23 mouse cellular contexts compared by ENCODE assay signal in genomic region chr6:5750079-5750711, GRCm38 (mm10). TPM values are rescaled to one million over a fixed set of nuclear protein-coding genes. Genes with fewer than 3 reads are reported as not detected.
DNase-seq lines count a peak whose midpoint lies in the region; ATAC-seq and TF ChIP-seq lines count a peak whose summit lies in the region.
"Had no signal": no experiment of that assay in that cellular context is flagged by ENCODE, and none has a peak within 500 bp of the region (broad histone marks: within the 10 kb centered on the region; RNA-seq: fewer than 3 reads in every experiment).

No protein-coding gene starts in this region.

- no peak overlapping the region for H3K4me2 ChIP-seq in heart, embryonic 12.5 days
- H3K4me2 ChIP-seq in kidney, embryonic 15.5 days = no peak overlapping the region
- no peak overlapping the region for H3K4me2 ChIP-seq in embryonic facial prominence, embryonic 15.5 days (replicated peaks)
- H3K4me2 ChIP-seq in myocyte (ENCODE audit: low read depth) = peak overlapping the region; percentile 59
- no peak overlapping the region for H3K4me2 ChIP-seq in forebrain, embryonic 15.5 days (replicated peaks)
- H3K4me2 ChIP-seq: midbrain, embryonic 15.5 days had no signal

- no peaks in the 10 kb centered on the region for H3K79me2 ChIP-seq in myocyte (ENCODE audit: control insufficient read depth, insufficient read depth)

- H3K27ac ChIP-seq in heart, embryonic 12.5 days (ENCODE audit: poor library complexity, severe bottlenecking) = no peak overlapping the region
- H3K27ac ChIP-seq in kidney, embryonic 15.5 days = no peak overlapping the region
- 0 out of 2 replicates have a peak overlapping the region, but pooled peaks have one; percentile 28 for H3K27ac ChIP-seq in embryonic facial prominence, embryonic 15.5 days (replicated peaks)
- H3K27ac ChIP-seq in forebrain, embryonic 15.5 days (replicated peaks) = no peak overlapping the region
- H3K27ac ChIP-seq: midbrain, embryonic 15.5 days had no signal

- 61% methylated on average over 6 of the region's 6 CpGs for WGBS in heart, embryonic 12.5 days
- 59% methylated on average over 6 of the region's 6 CpGs for WGBS in kidney, embryonic 15.5 days
- WGBS in embryonic facial prominence, embryonic 15.5 days = 56% methylated on average over 6 of the region's 6 CpGs
- 86% methylated on average over 6 of the region's 6 CpGs for WGBS in forebrain, embryonic 15.5 days

- H3K4me3 ChIP-seq in heart, embryonic 12.5 days = no peak overlapping the region
- no peak overlapping the region for H3K4me3 ChIP-seq in kidney, embryonic 15.5 days (replicated peaks)
- no peak overlapping the region for H3K4me3 ChIP-seq in embryonic facial prominence, embryonic 15.5 days (replicated peaks)
- H3K4me3 ChIP-seq in myocyte = no peak overlapping the region
- H3K4me3 ChIP-seq in forebrain, embryonic 15.5 days = no peak overlapping the region
- H3K4me3 ChIP-seq: erythroblast, embryonic 14.5 days; megakaryocyte, embryonic 14.5 days; midbrain, embryonic 15.5 days had no signal

- no peaks in the 10 kb centered on the region for H3K27me3 ChIP-seq in heart, embryonic 12.5 days (replicated peaks)
- H3K27me3 ChIP-seq in kidney, embryonic 15.5 days = no peaks in the 10 kb centered on the region
- H3K27me3 ChIP-seq in embryonic facial prominence, embryonic 15.5 days = no peaks in the 10 kb centered on the region
- H3K27me3 ChIP-seq in myocyte (ENCODE audit: control insufficient read depth, insufficient read depth, insufficient read length) = no peaks in the 10 kb centered on the region
- no peaks in the 10 kb centered on the region for H3K27me3 ChIP-seq in forebrain, embryonic 15.5 days
- H3K27me3 ChIP-seq: megakaryocyte, embryonic 14.5 days; midbrain, embryonic 15.5 days had no signal

- no peak overlapping the region for H3K9ac ChIP-seq in heart, embryonic 12.5 days
- no peak overlapping the region for H3K9ac ChIP-seq in kidney, embryonic 15.5 days
- H3K9ac ChIP-seq in embryonic facial prominence, embryonic 15.5 days = no peak overlapping the region
- no peak overlapping the region for H3K9ac ChIP-seq in forebrain, embryonic 15.5 days (replicated peaks)
- H3K9ac ChIP-seq: liver, postnatal 0 days; midbrain, embryonic 15.5 days had no signal

- H3K9me3 ChIP-seq in heart, embryonic 12.5 days (replicated peaks) = 0 out of 2 replicates have a peak, but pooled peaks cover 3% of the 10 kb centered on the region
- H3K9me3 ChIP-seq in kidney, embryonic 15.5 days (replicated peaks) = no peaks in the 10 kb centered on the region
- no peaks in the 10 kb centered on the region for H3K9me3 ChIP-seq in embryonic facial prominence, embryonic 15.5 days (replicated peaks)
- no peaks in the 10 kb centered on the region for H3K9me3 ChIP-seq in forebrain, embryonic 15.5 days
- H3K9me3 ChIP-seq: midbrain, embryonic 15.5 days had no signal

- ATAC-seq in heart, embryonic 12.5 days (ENCODE audit: insufficient number of reproducible peaks, low FRiP score) = peak; percentile 83
- peak; percentile 58 for ATAC-seq in kidney, embryonic 15.5 days (replicated peaks; ENCODE audit: low FRiP score)
- peak; percentile 70 for ATAC-seq in embryonic facial prominence, embryonic 15.5 days (ENCODE audit: insufficient number of reproducible peaks, low FRiP score, low TSS enrichment, low read depth)
- no peak for ATAC-seq in forebrain, embryonic 15.5 days (replicated peaks)
- ATAC-seq: forebrain, embryonic 16.5 days; liver, postnatal 0 days; midbrain, embryonic 15.5 days had no signal

- DNase-seq in heart, postnatal 4 days = no peak
- no peak for DNase-seq in kidney, adult 9 months
- DNase-seq: adrenal gland, postnatal 36 days; cerebellum, adult 11-12 months; cerebellum, postnatal 14 days; gastrocnemius, postnatal 36 days; kidney, adult 8-10 months; liver, postnatal 0 days; lung, postnatal 14 days; right cerebral cortex, postnatal 25 days; thymus, adult 18-20 months; thymus, postnatal 4 days had no signal

- H3K36me3 ChIP-seq in heart, embryonic 12.5 days = no peaks in the 10 kb centered on the region
- no peaks in the 10 kb centered on the region for H3K36me3 ChIP-seq in kidney, embryonic 15.5 days
- no peaks in the 10 kb centered on the region for H3K36me3 ChIP-seq in embryonic facial prominence, embryonic 15.5 days
- H3K36me3 ChIP-seq in myocyte (ENCODE audit: control insufficient read depth, insufficient read depth) = no peaks in the 10 kb centered on the region
- H3K36me3 ChIP-seq in forebrain, embryonic 15.5 days = no peaks in the 10 kb centered on the region
- H3K36me3 ChIP-seq: midbrain, embryonic 15.5 days had no signal

- H3ac ChIP-seq in myocyte (ENCODE audit: control insufficient read depth, insufficient read length) = no peak overlapping the region

- H3K4me1 ChIP-seq in heart, embryonic 12.5 days (replicated peaks) = 0 out of 2 replicates have a peak, but pooled peaks cover 4% of the 10 kb centered on the region
- H3K4me1 ChIP-seq in kidney, embryonic 15.5 days = no peaks in the 10 kb centered on the region
- H3K4me1 ChIP-seq in embryonic facial prominence, embryonic 15.5 days = 0 out of 2 replicates have a peak, but pooled peaks cover 3% of the 10 kb centered on the region
- H3K4me1 ChIP-seq in forebrain, embryonic 15.5 days = peaks cover 12% of the 10 kb centered on the region
- H3K4me1 ChIP-seq: megakaryocyte, embryonic 14.5 days; midbrain, embryonic 15.5 days had no signal

- no peak for TF ChIP-seq POLR2A in myocyte (IDR thresholded peaks at IDR 0.05; ENCODE audit: insufficient read length, low read depth)

TF ChIP-seq in myocyte, 11 proteins besides CTCF, POLR2A, EP300 and RAD21:
- TF ChIP-seq MYOG (IDR thresholded peaks at IDR 0.05; ENCODE audit: control insufficient read depth in 1 of 3, insufficient read depth in 1 of 3, insufficient read length in 2 of 3, low read depth in 2 of 3) (peak in 2 of 3 experiments; percentile 53 to 78), USF1 (IDR thresholded peaks at IDR 0.05; ENCODE audit: low read depth) (no peak), E2F4 (IDR thresholded peaks at IDR 0.05; ENCODE audit: insufficient read depth) (no peak), CEBPB (IDR thresholded peaks at IDR 0.05; ENCODE audit: insufficient read depth, poor library complexity, severe bottlenecking) (no peak), MYOD1 (IDR thresholded peaks at IDR 0.05; ENCODE audit: control insufficient read depth in 1 of 3, insufficient read length in 2 of 3, low read depth in 2 of 3) (peak in 2 of 3 experiments; percentile 85 to 86), TCF3 (IDR thresholded peaks at IDR 0.05; ENCODE audit: insufficient read length, low read depth) (peak; percentile 62), REST (IDR thresholded peaks at IDR 0.05; ENCODE audit: insufficient read depth, insufficient read length) (no peak), TCF12 (IDR thresholded peaks at IDR 0.05; ENCODE audit: insufficient read depth, poor library complexity, severe bottlenecking) (peak; percentile 87), POLR2AphosphoS2 (IDR thresholded peaks at IDR 0.05; ENCODE audit: insufficient read length, low read depth) (no peak)

RNA-seq across cellular contexts. Expression of gene Dync1i1, which starts 24.8 kb away (rescaled TPM):
- 3.0 and 3.2 TPM in 2 replicates for polyA plus RNA-seq in heart, embryonic 12.5 days (2016; fragmentation: Nextera tagmentation; extraction: Ambion mirVana)
- total RNA-seq in heart, postnatal 4 days (2021) = 1 to 10 TPM; 1.1 to 1.3 TPM
- 3.7 and 4.1 TPM in 2 replicates for polyA plus RNA-seq in kidney, embryonic 15.5 days (2015; fragmentation: Nextera tagmentation; extraction: Ambion mirVana)
- polyA plus RNA-seq in embryonic facial prominence, embryonic 15.5 days (2015; fragmentation: Nextera tagmentation; extraction: Ambion mirVana) = 9.6 and 11.2 TPM in 2 replicates
- 3.9 TPM for polyA plus RNA-seq in myocyte (2012; fragmentation: generic; extraction: Trizol)
- 82.7 and 117 TPM in 2 replicates for polyA plus RNA-seq in forebrain, embryonic 15.5 days (2015; fragmentation: Nextera tagmentation; extraction: Ambion mirVana)
- total RNA-seq: liver, adult 2 months; neutrophil, adult 5-6 weeks had no signal
- polyA plus RNA-seq: erythroblast, embryonic 14.5 days; liver, adult 2 months had no signal
